Mouse (Mus musculus): ENCODE measurements around the gene Plcl1. TPM values are rescaled to one million over a fixed set of nuclear protein-coding genes. Genes with fewer than 3 reads are reported as not detected.

The Plcl1 gene
- polyA plus RNA-seq, 1 experiment, result 0.89 TPM

Other genes with a start within 250 kb of the Plcl1 start
- 13.0 TPM for gene Rftn2, start 179.1 kb upstream of the Plcl1 start, polyA plus RNA-seq (2012; fragmentation: generic; extraction: Trizol)
- 1.8 TPM for gene Mars2, start 168.7 kb upstream of the Plcl1 start, polyA plus RNA-seq (2012; fragmentation: generic; extraction: Trizol)
- gene Boll, start 42.5 kb upstream of the Plcl1 start, polyA plus RNA-seq (2012; fragmentation: generic; extraction: Trizol), result not detected